Mouse (Mus musculus): ENCODE results near the gene Gm44503. TPM values are rescaled to one million over a fixed set of nuclear protein-coding genes. Genes with fewer than 3 reads are reported as not detected.

Gene Gm44503
- polyA plus RNA-seq, 1 experiment from 2014 or later = not detected

GRCm38 (mm10) chr9:73031421-73031820 lies 72.8 kb downstream of the Gm44503 start:
- no peak overlapping the region for H3K27ac ChIP-seq (ENCODE audit: low read depth, low read length)
- H3K4me2 ChIP-seq (ENCODE audit: low read length) = no peak overlapping the region
- no peaks in the 10 kb centered on the region for H3K27me3 ChIP-seq (replicated peaks; ENCODE audit: control insufficient read depth, insufficient read depth, low read length)
- H3K36me3 ChIP-seq (ENCODE audit: control insufficient read depth, insufficient read depth, low read length) = peaks cover 6% of the 10 kb centered on the region; the same call in 1 of the 2 replicates
- H3K9me3 ChIP-seq (ENCODE audit: control insufficient read depth, low read length) = no peaks in the 10 kb centered on the region
- H3K4me3 ChIP-seq (ENCODE audit: low read length) = no peak overlapping the region
- H3K4me1 ChIP-seq (ENCODE audit: control insufficient read depth, insufficient read depth, low read depth, low read length) = no peaks in the 10 kb centered on the region
- no peak for ATAC-seq
- no peak overlapping the region for H3K9ac ChIP-seq (ENCODE audit: low read depth, low read length)
- 70% methylated on average over 4 of the region's 4 CpGs for WGBS

DNA sequence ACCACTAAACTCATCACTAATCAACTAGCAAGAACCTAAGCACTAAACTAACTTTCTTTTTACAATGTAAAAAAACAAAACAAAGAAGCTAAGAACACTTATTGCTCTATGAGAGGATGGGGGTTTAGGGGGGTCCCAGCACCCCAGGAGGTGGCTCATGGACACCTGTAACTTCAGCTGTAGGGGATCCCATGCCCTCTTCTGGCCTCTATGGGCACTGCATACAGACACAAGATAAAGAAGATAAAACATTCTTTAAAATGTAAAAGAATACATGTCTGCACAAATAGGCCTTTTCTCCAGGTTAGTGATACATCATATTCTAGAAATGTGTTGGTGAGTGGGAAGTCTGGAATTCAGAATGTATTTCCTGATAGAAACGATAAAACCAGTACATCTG lies 74.8 kb downstream of the Gm44503 start:
- no peaks in the 10 kb centered on the region for H3K27me3 ChIP-seq (replicated peaks; ENCODE audit: control insufficient read depth, insufficient read depth, low read length)
- H3K36me3 ChIP-seq (ENCODE audit: control insufficient read depth, insufficient read depth, low read length) = peaks cover 6% of the 10 kb centered on the region; the same call in 1 of the 2 replicates
- H3K9me3 ChIP-seq (ENCODE audit: control insufficient read depth, low read length) = no peaks in the 10 kb centered on the region
- H3K4me1 ChIP-seq (ENCODE audit: control insufficient read depth, insufficient read depth, low read depth, low read length) = no peaks in the 10 kb centered on the region; the same call in 1 of the 2 replicates
- WGBS = 86% methylated on average over 1 of the region's 1 CpGs
- no peak overlapping the region for H3K4me3 ChIP-seq (ENCODE audit: low read length)
- no peak overlapping the region for H3K4me2 ChIP-seq (ENCODE audit: low read length)
- H3K27ac ChIP-seq (ENCODE audit: low read depth, low read length) = no peak overlapping the region
- no peak for ATAC-seq
- no peak overlapping the region for H3K9ac ChIP-seq (ENCODE audit: low read depth, low read length)

DNA sequence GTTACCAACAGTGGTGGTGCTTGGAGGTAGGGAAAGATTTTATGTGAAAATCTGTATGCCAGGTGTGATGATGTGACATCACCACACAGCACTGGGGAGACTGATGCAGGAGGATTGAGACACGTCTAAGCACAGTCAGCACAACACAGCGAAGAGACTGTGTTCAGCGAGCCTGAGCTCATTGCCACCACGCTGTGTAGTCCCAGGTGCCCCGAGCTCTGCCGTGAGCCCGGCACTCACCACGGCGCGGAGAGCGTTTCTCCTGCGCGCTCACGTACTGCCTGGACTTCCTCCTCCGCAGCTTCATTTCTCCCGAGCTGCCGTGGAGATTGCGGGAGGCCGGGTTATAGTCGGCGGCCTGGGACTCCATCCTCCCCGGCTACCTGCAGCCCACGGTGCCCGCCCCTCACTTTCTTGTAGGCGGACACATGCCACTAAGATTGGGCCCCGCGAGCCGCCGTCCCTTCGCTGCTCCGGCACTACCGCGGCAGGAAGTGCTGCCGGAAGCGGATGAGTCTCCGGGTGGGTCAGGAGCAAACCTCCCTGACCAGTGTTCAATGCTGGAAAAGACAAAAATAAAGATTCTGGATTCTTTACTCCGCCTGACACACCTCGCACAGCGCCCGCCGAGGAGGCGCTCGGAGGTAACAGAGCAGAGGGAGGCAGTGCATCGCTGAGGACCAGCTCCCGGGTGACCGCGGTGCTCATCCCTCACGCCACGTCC lies 80.7 kb downstream of the Gm44503 start:
- ATAC-seq = peak; percentile 91
- under 1% methylated on average over 49 of the region's 49 CpGs for WGBS
- no peaks in the 10 kb centered on the region for H3K27me3 ChIP-seq (replicated peaks; ENCODE audit: control insufficient read depth, insufficient read depth, low read length)
- H3K4me1 ChIP-seq (ENCODE audit: control insufficient read depth, insufficient read depth, low read depth, low read length) = peaks cover 15% of the 10 kb centered on the region
- H3K9ac ChIP-seq (ENCODE audit: low read depth, low read length) = peak overlapping the region; percentile 82
- peak overlapping the region; percentile 73 for H3K4me3 ChIP-seq (ENCODE audit: low read length)
- H3K36me3 ChIP-seq (ENCODE audit: control insufficient read depth, insufficient read depth, low read length) = no peaks in the 10 kb centered on the region
- peak overlapping the region; percentile 87 for H3K27ac ChIP-seq (ENCODE audit: low read depth, low read length)
- peak overlapping the region; percentile 91 for H3K4me2 ChIP-seq (ENCODE audit: low read length)
- no peaks in the 10 kb centered on the region for H3K9me3 ChIP-seq (ENCODE audit: control insufficient read depth, low read length)

GRCm38 (mm10) chr9:73040080-73040479 lies 81.4 kb downstream of the Gm44503 start, which contains the start of gene Pigb:
Gene Pigb (minus strand): TSS chr9:73040378.
- WGBS = 35% methylated on average over 6 of the region's 6 CpGs
- peaks cover 17% of the 10 kb centered on the region for H3K4me1 ChIP-seq (ENCODE audit: control insufficient read depth, insufficient read depth, low read depth, low read length)
- H3K9ac ChIP-seq (ENCODE audit: low read depth, low read length) = peak within 1 kb of the TSS; percentile 82
- H3K36me3 ChIP-seq (ENCODE audit: control insufficient read depth, insufficient read depth, low read length) = no peaks in the 10 kb centered on the region
- ATAC-seq = no peak
- H3K9me3 ChIP-seq (ENCODE audit: control insufficient read depth, low read length) = no peaks in the 10 kb centered on the region
- peak within 1 kb of the TSS; percentile 91 for H3K4me2 ChIP-seq (ENCODE audit: low read length)
- H3K27me3 ChIP-seq (replicated peaks; ENCODE audit: control insufficient read depth, insufficient read depth, low read length) = no peaks in the 10 kb centered on the region
- H3K27ac ChIP-seq (ENCODE audit: low read depth, low read length) = peak within 1 kb of the TSS; percentile 87
- H3K4me3 ChIP-seq (ENCODE audit: low read length) = peak within 1 kb of the TSS; percentile 73

- H3K4me1 ChIP-seq (ENCODE audit: control insufficient read depth, insufficient read depth, low read depth, low read length) = peaks cover 11% of the 10 kb centered on the region
- H3K4me3 ChIP-seq (ENCODE audit: low read length) = peak within 1 kb of the TSS; percentile 55
- no peaks in the 10 kb centered on the region for H3K9me3 ChIP-seq (ENCODE audit: control insufficient read depth, low read length)
- peak within 1 kb of the TSS; percentile 75 for H3K9ac ChIP-seq (ENCODE audit: low read depth, low read length)
- H3K27ac ChIP-seq (ENCODE audit: low read depth, low read length) = peak within 1 kb of the TSS; percentile 36; the same call in 1 of the 2 replicates
- no peaks in the 10 kb centered on the region for H3K27me3 ChIP-seq (replicated peaks; ENCODE audit: control insufficient read depth, insufficient read depth, low read length)
- H3K36me3 ChIP-seq (ENCODE audit: control insufficient read depth, insufficient read depth, low read length) = no peaks in the 10 kb centered on the region
- peak within 1 kb of the TSS; percentile 97 for H3K4me2 ChIP-seq (ENCODE audit: low read length)
- WGBS = 1% methylated on average over 41 of the region's 41 CpGs
- peak; percentile 66 for ATAC-seq
Observed at GRCm38 (mm10) chr9:73044146-73045079, 85.8 kb downstream of the Gm44503 start, which contains the start of gene Rab27a. Gene Rab27a (plus strand): TSS chr9:73044854.

GRCm38 (mm10) chr9:73045204-73045603 lies 86.6 kb downstream of the Gm44503 start:
- H3K9me3 ChIP-seq (ENCODE audit: control insufficient read depth, low read length) = no peaks in the 10 kb centered on the region
- no peaks in the 10 kb centered on the region for H3K36me3 ChIP-seq (ENCODE audit: control insufficient read depth, insufficient read depth, low read length)
- peak overlapping the region; percentile 97 for H3K4me2 ChIP-seq (ENCODE audit: low read length)
- H3K4me1 ChIP-seq (ENCODE audit: control insufficient read depth, insufficient read depth, low read depth, low read length) = peaks cover 8% of the 10 kb centered on the region
- no peak overlapping the region for H3K27ac ChIP-seq (ENCODE audit: low read depth, low read length)
- no peaks in the 10 kb centered on the region for H3K27me3 ChIP-seq (replicated peaks; ENCODE audit: control insufficient read depth, insufficient read depth, low read length)
- no peak for ATAC-seq
- peak overlapping the region; percentile 55 for H3K4me3 ChIP-seq (ENCODE audit: low read length)
- 13% methylated on average over 7 of the region's 7 CpGs for WGBS
- H3K9ac ChIP-seq (ENCODE audit: low read depth, low read length) = peak overlapping the region; percentile 75

- 81% methylated on average over 10 of the region's 10 CpGs for WGBS
Observed at GRCm38 (mm10) chr9:73045711-73046110, 87.1 kb downstream of the Gm44503 start.

GRCm38 (mm10) chr9:73047906-73048305 lies 89.3 kb downstream of the Gm44503 start:
- Histone ChIP-seq H3K4me2 (ENCODE audit: low read length) (no peak overlapping the region), H3K4me1 (ENCODE audit: control insufficient read depth, insufficient read depth, low read depth, low read length) (peaks cover 5% of the 10 kb centered on the region), H3K4me3 (ENCODE audit: low read length) (no peak overlapping the region), H3K9ac (ENCODE audit: low read depth, low read length) (no peak overlapping the region), H3K27ac (ENCODE audit: low read depth, low read length) (no peak overlapping the region), H3K27me3 (replicated peaks; ENCODE audit: control insufficient read depth, insufficient read depth, low read length) (no peaks in the 10 kb centered on the region), H3K9me3 (ENCODE audit: control insufficient read depth, low read length) (no peaks in the 10 kb centered on the region), H3K36me3 (ENCODE audit: control insufficient read depth, insufficient read depth, low read length) (no peaks in the 10 kb centered on the region)
- WGBS = 89% methylated on average over 2 of the region's 2 CpGs
- ATAC-seq = no peak

More at GRCm38 (mm10) chr9:73045711-73046110, 87.1 kb downstream of the Gm44503 start:
- Histone ChIP-seq H3K27me3 (replicated peaks; ENCODE audit: control insufficient read depth, insufficient read depth, low read length) (no peaks in the 10 kb centered on the region), H3K4me3 (ENCODE audit: low read length) (peak overlapping the region; percentile 55), H3K9ac (ENCODE audit: low read depth, low read length) (no peak overlapping the region), H3K4me1 (ENCODE audit: control insufficient read depth, insufficient read depth, low read depth, low read length) (peaks cover 5% of the 10 kb centered on the region), H3K4me2 (ENCODE audit: low read length) (peak overlapping the region; percentile 97), H3K9me3 (ENCODE audit: control insufficient read depth, low read length) (no peaks in the 10 kb centered on the region), H3K36me3 (ENCODE audit: control insufficient read depth, insufficient read depth, low read length) (no peaks in the 10 kb centered on the region), H3K27ac (ENCODE audit: low read depth, low read length) (no peak overlapping the region)
- ATAC-seq = no peak

- ATAC-seq = no peak
- Histone ChIP-seq H3K4me1 (ENCODE audit: control insufficient read depth, insufficient read depth, low read depth, low read length) (peaks cover 5% of the 10 kb centered on the region), H3K36me3 (ENCODE audit: control insufficient read depth, insufficient read depth, low read length) (no peaks in the 10 kb centered on the region), H3K27ac (ENCODE audit: low read depth, low read length) (no peak overlapping the region), H3K9ac (ENCODE audit: low read depth, low read length) (no peak overlapping the region), H3K9me3 (ENCODE audit: control insufficient read depth, low read length) (no peaks in the 10 kb centered on the region), H3K4me2 (ENCODE audit: low read length) (no peak overlapping the region), H3K4me3 (ENCODE audit: low read length) (no peak overlapping the region), H3K27me3 (replicated peaks; ENCODE audit: control insufficient read depth, insufficient read depth, low read length) (no peaks in the 10 kb centered on the region)
- WGBS = 26% methylated on average over 4 of the region's 4 CpGs
Observed at GRCm38 (mm10) chr9:73048927-73049326, 90.3 kb downstream of the Gm44503 start.
